Mouse (Mus musculus) megakaryocyte, adult 5-6 weeks (primary cell): ENCODE data around the gene Dennd1c. TPM values are rescaled to one million over a fixed set of nuclear protein-coding genes. Genes with fewer than 3 reads are reported as not detected.

ENCODE experiments used
- ATAC-seq: 2 replicates; pipeline ENCODE4 v1.8.0; 2016; ENCODE audit warnings: mild to moderate bottlenecking, inconsistent platforms; ENCODE audit not compliant: poor library complexity, severe bottlenecking
- total RNA-seq, 2 experiments: library from RNA; stranded (forward) in 1 of 2; stranded (reverse) in 1 of 2; fragments of 153-499, 151-499 nt in 1 of 2; fragments of 221-1000, 200-1000 nt in 1 of 2; gene quantifications; 2 replicates each; pipeline versions ENCODE4 v1.2.3 to v1.2.4; 2015 to 2017

The Dennd1c gene
- total RNA-seq, 2 experiments from 2014 or later: 21.2 to 73.9 TPM

- ATAC-seq: peak; percentile 68
Observed at GRCm38 (mm10) chr17:57051679-57052078, 26.6 kb downstream of the Dennd1c start.

GRCm38 (mm10) chr17:57048816-57049215 is 29.5 kb downstream of the Dennd1c start:
- peak; percentile 79 for ATAC-seq

GRCm38 (mm10) chr17:57047406-57047805 is 30.9 kb downstream of the Dennd1c start:
- ATAC-seq: no peak

- no peak for ATAC-seq
Observed at GRCm38 (mm10) chr17:57041554-57041953, 36.8 kb downstream of the Dennd1c start, which contains the start of gene Slc25a41. TSS of gene Slc25a41 (minus strand) at chr17:57041654.

GRCm38 (mm10) chr17:57038978-57039377 is 39.3 kb downstream of the Dennd1c start:
- peak; percentile 30; the same call in 1 of the 2 replicates for ATAC-seq

GRCm38 (mm10) chr17:57032854-57033253 is 45.5 kb downstream of the Dennd1c start:
- ATAC-seq: no peak

- peak; percentile 83 for ATAC-seq
Observed at GRCm38 (mm10) chr17:57031661-57032420, 46.5 kb downstream of the Dennd1c start.

- ATAC-seq: no peak
Observed at GRCm38 (mm10) chr17:57030931-57031660, 47.2 kb downstream of the Dennd1c start, which contains the start of gene Khsrp. TSS of gene Khsrp (minus strand) at chr17:57031522.

GRCm38 (mm10) chr17:57029691-57030090 is 48.6 kb downstream of the Dennd1c start:
- ATAC-seq: no peak

GRCm38 (mm10) chr17:57027471-57027870 is 50.8 kb downstream of the Dennd1c start:
- ATAC-seq: no peak

GRCm38 (mm10) chr17:57020960-57021359 is 57.4 kb downstream of the Dennd1c start:
- ATAC-seq: no peak

- ATAC-seq: no peak
Observed at GRCm38 (mm10) chr17:57019693-57020092, 58.6 kb downstream of the Dennd1c start.

Other genes with a start within 250 kb of the Dennd1c start
- gene Rfx2, start 247.5 kb downstream of the Dennd1c start, total RNA-seq (2015): 5.0 and 5.2 TPM in 2 replicates
- 1.7 and 2.8 TPM in 2 replicates for gene Rfx2, start 247.5 kb downstream of the Dennd1c start, total RNA-seq (2017)
- gene Acsbg2, start 204.1 kb downstream of the Dennd1c start, total RNA-seq (2015): not detected in 2 replicates
- gene Acsbg2, start 204.1 kb downstream of the Dennd1c start, total RNA-seq (2017): not detected in 2 replicates
- 0.32 and 0.40 TPM in 2 replicates for gene 1700061G19Rik, start 203.0 kb downstream of the Dennd1c start, total RNA-seq (2015)
- 0.07 and 0.53 TPM in 2 replicates for gene 1700061G19Rik, start 203.0 kb downstream of the Dennd1c start, total RNA-seq (2017)
- gene Mllt1, start 143.1 kb downstream of the Dennd1c start, total RNA-seq (2015): 10.6 and 11.0 TPM in 2 replicates
- gene Mllt1, start 143.1 kb downstream of the Dennd1c start, total RNA-seq (2017): 11.2 and 15.1 TPM in 2 replicates
- gene Acer1, start 96.4 kb downstream of the Dennd1c start, total RNA-seq (2015): not detected in 2 replicates
- 0.04 TPM in 1 of 2 replicates, not detected in the other for gene Acer1, start 96.4 kb downstream of the Dennd1c start, total RNA-seq (2017)
- 19.1 and 20.0 TPM in 2 replicates for gene Clpp, start 88.2 kb downstream of the Dennd1c start, total RNA-seq (2015)
- gene Clpp, start 88.2 kb downstream of the Dennd1c start, total RNA-seq (2017): 25.1 and 27.3 TPM in 2 replicates
- 13.0 and 14.0 TPM in 2 replicates for gene Alkbh7, start 81.2 kb downstream of the Dennd1c start, total RNA-seq (2015)
- gene Alkbh7, start 81.2 kb downstream of the Dennd1c start, total RNA-seq (2017): 7.6 and 12.8 TPM in 2 replicates
- gene Pspn, start 78.5 kb downstream of the Dennd1c start, total RNA-seq (2015): not detected in 2 replicates
- gene Pspn, start 78.5 kb downstream of the Dennd1c start, total RNA-seq (2017): not detected in 2 replicates
- 41.1 and 45.2 TPM in 2 replicates for gene Gtf2f1, start 67.2 kb downstream of the Dennd1c start, total RNA-seq (2015)
- gene Gtf2f1, start 67.2 kb downstream of the Dennd1c start, total RNA-seq (2017): 88.0 and 95.6 TPM in 2 replicates
- gene Gm17949, start 67.0 kb downstream of the Dennd1c start, total RNA-seq (2015): not detected in 2 replicates
- gene Gm17949, start 67.0 kb downstream of the Dennd1c start, total RNA-seq (2017): not detected in 2 replicates
- 56.0 and 66.5 TPM in 2 replicates for gene Khsrp, start 47.0 kb downstream of the Dennd1c start, total RNA-seq (2015)
- 43.9 and 57.7 TPM in 2 replicates for gene Khsrp, start 47.0 kb downstream of the Dennd1c start, total RNA-seq (2017)
- gene Slc25a41, start 36.9 kb downstream of the Dennd1c start, total RNA-seq (2015): not detected in 2 replicates
- not detected in 2 replicates for gene Slc25a41, start 36.9 kb downstream of the Dennd1c start, total RNA-seq (2017)
- 0.51 TPM in 1 of 2 replicates, not detected in the other for gene Crb3, start 19.4 kb downstream of the Dennd1c start, total RNA-seq (2015)
- gene Crb3, start 19.4 kb downstream of the Dennd1c start, total RNA-seq (2017): not detected in 2 replicates
- 4.1 and 5.8 TPM in 2 replicates for gene Slc25a23, start 18.7 kb downstream of the Dennd1c start, total RNA-seq (2015)
- 0.49 and 0.77 TPM in 2 replicates for gene Slc25a23, start 18.7 kb downstream of the Dennd1c start, total RNA-seq (2017)
- 0.13 TPM in 1 of 2 replicates, not detected in the other for gene Tubb4a, start 9.3 kb upstream of the Dennd1c start, total RNA-seq (2015)
- gene Tubb4a, start 9.3 kb upstream of the Dennd1c start, total RNA-seq (2017): 0.11 and 0.41 TPM in 2 replicates
- 3.9 and 6.3 TPM in 2 replicates for gene Tnfsf9, start 26.8 kb upstream of the Dennd1c start, total RNA-seq (2015)
- 1.5 and 2.2 TPM in 2 replicates for gene Tnfsf9, start 26.8 kb upstream of the Dennd1c start, total RNA-seq (2017)
- gene Cd70, start 71.3 kb upstream of the Dennd1c start, total RNA-seq (2015): not detected in 2 replicates
- gene Cd70, start 71.3 kb upstream of the Dennd1c start, total RNA-seq (2017): not detected in 2 replicates
- gene Tnfsf14, start 115.7 kb upstream of the Dennd1c start, total RNA-seq (2015): 5.5 and 6.3 TPM in 2 replicates
- 15.6 and 15.7 TPM in 2 replicates for gene Tnfsf14, start 115.7 kb upstream of the Dennd1c start, total RNA-seq (2017)
- 699 and 776 TPM in 2 replicates for gene C3, start 149.6 kb upstream of the Dennd1c start, total RNA-seq (2015)
- 1,145 and 1,156 TPM in 2 replicates for gene C3, start 149.6 kb upstream of the Dennd1c start, total RNA-seq (2017)
- 36.6 and 39.1 TPM in 2 replicates for gene Gpr108, start 169.9 kb upstream of the Dennd1c start, total RNA-seq (2015)
- gene Gpr108, start 169.9 kb upstream of the Dennd1c start, total RNA-seq (2017): 36.6 and 37.7 TPM in 2 replicates
- 3.6 and 5.4 TPM in 2 replicates for gene Trip10, start 170.9 kb upstream of the Dennd1c start, total RNA-seq (2015)
- 9.0 and 9.4 TPM in 2 replicates for gene Trip10, start 170.9 kb upstream of the Dennd1c start, total RNA-seq (2017)
- gene Vav1, start 200.6 kb upstream of the Dennd1c start, total RNA-seq (2015): 84.7 and 92.2 TPM in 2 replicates
- gene Vav1, start 200.6 kb upstream of the Dennd1c start, total RNA-seq (2017): 307 and 321 TPM in 2 replicates